Mouse (Mus musculus) right cerebral cortex, postnatal 10 days (tissue): ENCODE results near the gene Ipo8.
A peak's percentile ranks its signal among the peaks of the same experiment; 100 is the strongest.

Source experiments
- DNase-seq, 2 experiments: peaks; one replicate each; pipeline ENCODE4 v3.0.0; 2021; ENCODE audit warnings: low spot score in 2 of 2

Ipo8 gene

GRCm38 (mm10) chr6:148756535-148756934 lies 74.7 kb downstream of the Ipo8 start:
- no peak for DNase-seq

GRCm38 (mm10) chr6:148751400-148751799 lies 79.9 kb downstream of the Ipo8 start:
- DNase-seq = peak; percentile 45 to 48

- no peak for DNase-seq
Measured at GRCm38 (mm10) chr6:148750183-148750582, 81.1 kb downstream of the Ipo8 start.

GRCm38 (mm10) chr6:148740521-148741226 lies 90.6 kb downstream of the Ipo8 start:
- DNase-seq = peak in 1 of 2 experiments; percentile 31

GRCm38 (mm10) chr6:148736390-148736789 lies 94.9 kb downstream of the Ipo8 start:
- DNase-seq = no peak

GRCm38 (mm10) chr6:148734012-148734411 lies 97.3 kb downstream of the Ipo8 start:
- no peak for DNase-seq

GRCm38 (mm10) chr6:148732920-148733319 lies 98.3 kb downstream of the Ipo8 start:
- no peak for DNase-seq

- no peak for DNase-seq
Measured at GRCm38 (mm10) chr6:148728571-148728970, 102.7 kb downstream of the Ipo8 start.

GRCm38 (mm10) chr6:148727871-148728524 lies 103.3 kb downstream of the Ipo8 start:
- DNase-seq = no peak

GRCm38 (mm10) chr6:148724453-148724852 lies 106.8 kb downstream of the Ipo8 start:
- DNase-seq = no peak
